Mouse (Mus musculus): ENCODE measurements around the gene Psg25.
"Not testable (repeated sequence)": the region's sequence is repeated elsewhere in the genome, so short reads cannot be mapped to it uniquely, and the experiment has no call there.

Gene Psg25

DNA sequence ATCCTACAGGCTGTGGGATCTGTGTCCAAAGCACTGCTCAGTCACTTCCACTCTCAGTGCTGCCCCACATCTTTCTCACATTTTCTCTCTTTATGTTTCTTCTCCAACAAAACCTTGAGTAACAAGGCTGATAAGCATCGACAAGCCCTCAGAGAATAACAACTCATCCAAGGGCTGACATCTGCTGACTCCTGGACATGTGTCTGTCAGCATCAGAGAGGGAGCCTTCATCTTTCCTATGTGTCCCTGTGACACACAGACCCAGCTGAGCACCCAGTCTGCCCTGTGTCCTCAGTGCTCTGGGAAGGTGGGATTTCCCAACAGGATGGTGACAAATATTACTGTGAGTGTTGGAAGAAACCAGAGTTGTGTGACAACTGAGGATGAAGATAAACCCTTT lies at the start of gene Psg25:
Gene Psg25, minus strand, starts transcription at position 101 of the 400 bp plus-strand sequence.
- DNase-seq (ENCODE audit: low read depth, low spot score), result no peak

DNA sequence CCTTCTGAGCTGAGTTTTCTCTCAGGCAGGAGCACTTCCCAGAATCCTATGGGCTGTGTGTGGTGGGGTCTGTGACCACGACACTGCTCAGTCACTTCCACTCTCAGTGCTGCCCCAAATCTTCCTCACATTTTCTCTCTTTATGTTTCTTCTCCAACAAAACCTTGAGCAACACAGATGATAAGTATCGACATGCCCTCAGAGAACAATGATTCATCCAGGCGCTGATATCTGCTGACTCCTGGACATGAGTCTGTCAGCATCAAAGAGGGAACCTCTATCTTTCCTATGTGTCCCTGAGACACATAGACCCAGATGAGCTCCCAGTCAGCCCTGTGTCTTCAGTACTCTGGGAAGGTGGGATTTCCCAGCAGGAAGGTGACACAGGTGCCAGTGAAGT lies 35.1 kb upstream of the Psg25 start, which contains the start of gene Psg27:
Gene Psg27, minus strand, starts transcription at position 101 of the 400 bp plus-strand sequence.
- DNase-seq (ENCODE audit: low read depth, low spot score), result no peak

DNA sequence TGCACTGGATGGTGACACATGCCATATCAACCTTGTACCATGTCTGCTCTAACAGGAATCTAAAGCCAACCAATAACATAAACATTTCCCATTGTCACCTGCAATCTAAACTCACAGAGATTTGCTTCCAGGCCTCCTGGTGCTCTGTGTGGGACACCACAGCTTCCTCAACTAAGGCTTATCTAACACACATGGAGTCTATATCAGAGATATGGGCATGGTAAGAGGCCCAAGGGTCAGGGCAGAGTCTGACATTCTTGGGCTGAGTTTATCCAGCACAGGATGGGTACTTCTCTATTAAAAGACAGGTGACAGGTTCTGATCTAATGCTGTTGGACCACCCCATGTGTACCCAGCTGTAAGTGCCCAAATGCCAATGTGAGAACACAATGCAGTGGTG lies 27.8 kb upstream of the Psg25 start:
- DNase-seq (ENCODE audit: low read depth, low spot score), result no peak

- not testable (repeated sequence) for DNase-seq (ENCODE audit: low read depth, low spot score)
Observed at GRCm38 (mm10) chr7:18555751-18556150, 23.7 kb upstream of the Psg25 start.

DNA sequence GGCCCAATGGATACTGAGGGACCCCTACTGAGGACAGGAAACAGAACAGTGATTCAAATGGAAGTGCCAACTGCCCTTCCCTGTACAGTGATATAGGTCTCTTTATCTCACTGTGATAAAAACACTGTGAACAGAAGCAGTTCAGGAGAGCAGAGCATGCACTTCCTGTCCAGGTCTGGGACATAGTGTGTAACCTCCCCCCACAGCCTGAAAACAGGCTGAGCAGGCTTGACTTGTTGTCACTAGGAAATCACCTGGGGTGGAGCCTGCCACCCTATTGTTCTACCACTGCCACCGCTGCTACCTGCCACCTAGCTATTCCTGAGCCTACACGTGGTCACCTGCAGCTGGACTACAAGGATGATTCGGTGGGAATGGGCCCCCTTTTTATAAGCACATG lies 1.4 kb upstream of the Psg25 start:
- DNase-seq (ENCODE audit: low read depth, low spot score), result no peak

- no peak for DNase-seq (ENCODE audit: low read depth, low spot score)
Observed at GRCm38 (mm10) chr7:18524668-18525067, 7.4 kb downstream of the Psg25 start.

DNA sequence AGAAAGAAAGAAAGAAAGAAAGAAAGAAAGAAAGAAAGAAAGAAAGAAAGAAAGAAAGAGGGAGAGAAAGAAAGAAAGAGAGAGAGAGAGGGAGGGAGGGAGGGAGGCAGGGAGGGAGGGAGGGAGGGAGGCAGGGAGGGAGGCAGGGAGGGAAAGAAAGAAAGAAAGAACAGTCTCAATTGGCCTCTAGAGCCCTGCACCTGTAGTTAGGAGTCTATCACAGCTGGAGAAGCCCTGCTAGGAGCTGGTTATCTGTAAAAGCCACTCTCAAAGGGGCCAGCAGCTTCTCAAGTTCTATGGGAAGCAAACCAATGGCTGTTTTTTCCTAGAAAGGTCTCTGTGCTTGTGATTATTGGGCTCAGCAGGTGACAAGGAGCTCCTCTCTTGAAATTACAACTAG lies 19.2 kb downstream of the Psg25 start:
- DNase-seq (ENCODE audit: low read depth, low spot score), result not testable (repeated sequence)

- not testable (repeated sequence) for DNase-seq (ENCODE audit: low read depth, low spot score)
Observed at GRCm38 (mm10) chr7:18512417-18512816, 19.7 kb downstream of the Psg25 start.

GRCm38 (mm10) chr7:18511479-18511878 lies 20.6 kb downstream of the Psg25 start:
- DNase-seq (ENCODE audit: low read depth, low spot score), result peak; percentile 2

- DNase-seq (ENCODE audit: low read depth, low spot score), result no peak
Observed at GRCm38 (mm10) chr7:18484077-18484476, 48.0 kb downstream of the Psg25 start, which contains the start of gene Psg26. TSS of gene Psg26 (minus strand) at chr7:18484177.

Data from retina, adult 2 months (tissue).